Mouse (Mus musculus) lung, embryonic 15.5 days (tissue): Measurements from ENCODE around the gene Plppr4. TPM values are rescaled to one million over a fixed set of nuclear protein-coding genes. Genes with fewer than 3 reads are reported as not detected.

Source experiments
- microRNA-seq: library from miRNA; unstranded; fragments of <30 nt; microRNA quantifications from one replicate; pipeline ENCODE4, GENCODE M21; 2016
- polyA plus RNA-seq: library from polyadenylated mRNA; unstranded; fragments of >200 nt; fragmentation: Nextera tagmentation; extraction: Ambion mirVana; gene quantifications from 2 replicates; pipeline ENCODE4 v1.2.1, GENCODE M21; 2015

The Plppr4 gene
- polyA plus RNA-seq, 1 experiment from 2014 or later = 0.29 TPM

Small RNA genes lying within 50 kb of the gene (microRNA-seq; reads per million reads assigned to microRNA genes)
- not detected for gene Gm22408

Other genes starting within 250 kb of the Plppr4 start
- 1.0 and 1.5 TPM in 2 replicates for gene Plppr5, start 214.0 kb upstream of the Plppr4 start, polyA plus RNA-seq